In the genomic region with DNA sequence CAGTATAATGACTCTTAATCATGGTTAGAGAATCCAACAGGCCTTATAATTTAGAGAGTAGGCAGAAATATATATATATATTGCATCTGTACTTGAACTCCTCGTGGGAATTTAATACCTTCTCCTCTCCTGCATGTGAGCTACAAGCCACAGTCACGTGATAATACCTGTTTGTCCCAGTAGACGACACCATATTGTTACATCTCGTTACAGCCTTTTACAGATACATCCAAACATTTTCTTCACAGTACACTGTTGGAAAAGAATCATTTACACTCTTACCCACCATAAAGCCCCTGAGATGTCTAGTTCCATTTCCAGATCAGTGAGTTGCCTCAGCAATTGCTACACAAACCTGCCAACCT, we compare ENCODE assay signal across 8 mouse cellular contexts. TPM values are rescaled to one million over a fixed set of nuclear protein-coding genes. Genes with fewer than 3 reads are reported as not detected.
DNase-seq lines count a peak whose midpoint lies in the region; ATAC-seq and TF ChIP-seq lines count a peak whose summit lies in the region.

No protein-coding gene starts in this region.

- peak overlapping the region; percentile 89 for H3K9ac ChIP-seq in embryonic facial prominence, embryonic 14.5 days (ENCODE audit: low read depth, low read length)
- H3K9ac ChIP-seq in intestine, embryonic 16.5 days (ENCODE audit: low read depth, low read length), result peak overlapping the region; percentile 99
- peak overlapping the region; percentile 95 for H3K9ac ChIP-seq in neural tube, embryonic 13.5 days

- H3K36me3 ChIP-seq in embryonic facial prominence, embryonic 14.5 days (ENCODE audit: control insufficient read depth, insufficient read depth, low read length), result peaks cover 22% of the 10 kb centered on the region
- peaks cover 8% of the 10 kb centered on the region; the same call in 1 of the 2 replicates for H3K36me3 ChIP-seq in intestine, embryonic 16.5 days (ENCODE audit: control insufficient read depth, insufficient read depth, low read length)
- peaks cover 23% of the 10 kb centered on the region for H3K36me3 ChIP-seq in neural tube, embryonic 13.5 days

- H3K27me3 ChIP-seq in embryonic facial prominence, embryonic 14.5 days (replicated peaks; ENCODE audit: control insufficient read depth, insufficient read depth, low read length), result no peaks in the 10 kb centered on the region
- no peaks in the 10 kb centered on the region for H3K27me3 ChIP-seq in intestine, embryonic 16.5 days (replicated peaks; ENCODE audit: control insufficient read depth, insufficient read depth, low read length)
- no peaks in the 10 kb centered on the region for H3K27me3 ChIP-seq in neural tube, embryonic 13.5 days

- peak overlapping the region; percentile 77 for H3K4me3 ChIP-seq in lung, adult 2 months (replicated peaks; ENCODE audit: extremely low read depth, low read depth, low read length)
- peak overlapping the region; percentile 60 for H3K4me3 ChIP-seq in embryonic facial prominence, embryonic 14.5 days (ENCODE audit: low read depth, low read length)
- H3K4me3 ChIP-seq in intestine, embryonic 16.5 days (ENCODE audit: low read length), result peak overlapping the region; percentile 99
- peak overlapping the region; percentile 88 for H3K4me3 ChIP-seq in neural tube, embryonic 13.5 days

- WGBS in lung, adult 2 months, result 38% methylated on average over 4 of the region's 4 CpGs
- 34% methylated on average over 4 of the region's 4 CpGs for WGBS in embryonic facial prominence, embryonic 14.5 days
- 34% methylated on average over 4 of the region's 4 CpGs for whole genome bisulfite sequencing in intestine, embryonic 16.5 days
- WGBS in neural tube, embryonic 13.5 days, result 49% methylated on average over 4 of the region's 4 CpGs

- H3K27ac ChIP-seq in embryonic facial prominence, embryonic 14.5 days (replicated peaks; ENCODE audit: low read depth, low read length), result no peak overlapping the region; the same call in 1 of the 2 replicates
- peak overlapping the region; percentile 84 for H3K27ac ChIP-seq in intestine, embryonic 16.5 days (ENCODE audit: low read length)
- H3K27ac ChIP-seq in neural tube, embryonic 13.5 days (replicated peaks), result peak overlapping the region; percentile 93

- no peak for TF ChIP-seq CTCF in lung, adult 2 months (IDR thresholded peaks at IDR 0.05; ENCODE audit: insufficient read depth, low read length)

- H3K9me3 ChIP-seq in embryonic facial prominence, embryonic 14.5 days (ENCODE audit: control insufficient read depth, low read length), result 0 out of 2 replicates have a peak, but pooled peaks cover 7% of the 10 kb centered on the region
- H3K9me3 ChIP-seq in intestine, embryonic 16.5 days (ENCODE audit: control insufficient read depth, low read length), result no peaks in the 10 kb centered on the region
- H3K9me3 ChIP-seq in neural tube, embryonic 13.5 days, result no peaks in the 10 kb centered on the region

- no peak for DNase-seq in lung, adult 2 months
- DNase-seq in lung, postnatal 4 days, result no peak
- no peak for DNase-seq in embryonic facial prominence, embryonic 14.5 days (ENCODE audit: low spot score)
- no peak for DNase-seq in c-Kit-positive CD71-positive TER-119-positive erythroid progenitor cells, embryonic 14.5 days (ENCODE audit: low spot score)
- no peak for DNase-seq in urinary bladder, postnatal 4 days (ENCODE audit: low spot score in 2 of 2)
- DNase-seq in urinary bladder, adult 18-20 months (ENCODE audit: low spot score in 2 of 2), result no peak

- no peak for TF ChIP-seq POLR2A in lung, adult 2 months (IDR thresholded peaks at IDR 0.05; ENCODE audit: borderline replicate concordance, extremely low read depth, low read depth, low read length)

- H3K4me1 ChIP-seq in lung, adult 2 months (ENCODE audit: control insufficient read depth, insufficient read depth, low read length), result no peaks in the 10 kb centered on the region
- peaks cover 3% of the 10 kb centered on the region; the same call in 1 of the 2 replicates for H3K4me1 ChIP-seq in embryonic facial prominence, embryonic 14.5 days (ENCODE audit: control insufficient read depth, insufficient read depth, low read length)
- peaks cover 4% of the 10 kb centered on the region for H3K4me1 ChIP-seq in intestine, embryonic 16.5 days (ENCODE audit: control insufficient read depth, insufficient read depth, low read length)
- peaks cover 16% of the 10 kb centered on the region for H3K4me1 ChIP-seq in neural tube, embryonic 13.5 days (replicated peaks)

- ATAC-seq in embryonic facial prominence, embryonic 14.5 days (ENCODE audit: low read depth), result no peak
- ATAC-seq in intestine, embryonic 16.5 days, result no peak
- no peak; the same call in 1 of the 2 replicates for ATAC-seq in neural tube, embryonic 13.5 days (ENCODE audit: low read depth)

- peak overlapping the region; percentile 68 for H3K4me2 ChIP-seq in embryonic facial prominence, embryonic 14.5 days (ENCODE audit: low read depth, low read length)
- H3K4me2 ChIP-seq in intestine, embryonic 16.5 days (ENCODE audit: low read depth, low read length), result peak overlapping the region; percentile 83
- peak overlapping the region; percentile 66 for H3K4me2 ChIP-seq in neural tube, embryonic 13.5 days

RNA-seq across cellular contexts. Expression of a gene that starts 0.8 kb away (rescaled TPM):
- polyA plus RNA-seq in lung, adult 2 months (2012; rRNA removed), result 15.9 and 16.6 TPM in 2 replicates
- 46.8 and 63.2 TPM in 2 replicates for polyA plus RNA-seq in embryonic facial prominence, embryonic 14.5 days (2014; fragmentation: Nextera tagmentation; extraction: Ambion mirVana)
- 49.1 and 53.3 TPM in 2 replicates for polyA plus RNA-seq in intestine, embryonic 16.5 days (2015; fragmentation: Nextera tagmentation; extraction: Ambion mirVana)
- polyA plus RNA-seq in neural tube, embryonic 13.5 days (2015; fragmentation: Nextera tagmentation; extraction: Ambion mirVana), result 94.9 and 111 TPM in 2 replicates

RNA-seq across cellular contexts. Expression of a gene that starts 19.7 kb away (rescaled TPM):
- 2.3 and 2.7 TPM in 2 replicates for polyA plus RNA-seq in lung, adult 2 months (2012; rRNA removed)
- polyA plus RNA-seq in embryonic facial prominence, embryonic 14.5 days (2014; fragmentation: Nextera tagmentation; extraction: Ambion mirVana), result 0.56 and 0.85 TPM in 2 replicates
- polyA plus RNA-seq in intestine, embryonic 16.5 days (2015; fragmentation: Nextera tagmentation; extraction: Ambion mirVana), result 1.3 and 2.1 TPM in 2 replicates
- polyA plus RNA-seq in neural tube, embryonic 13.5 days (2015; fragmentation: Nextera tagmentation; extraction: Ambion mirVana), result 0.50 and 0.66 TPM in 2 replicates

RNA-seq across cellular contexts. Expression of a gene that starts 28.1 kb away (rescaled TPM):
- 0.08 TPM in 1 of 2 replicates, not detected in the other for polyA plus RNA-seq in lung, adult 2 months (2012; rRNA removed)
- polyA plus RNA-seq in embryonic facial prominence, embryonic 14.5 days (2014; fragmentation: Nextera tagmentation; extraction: Ambion mirVana), result 0.10 TPM in 2 replicates
- 16.1 and 21.7 TPM in 2 replicates for polyA plus RNA-seq in intestine, embryonic 16.5 days (2015; fragmentation: Nextera tagmentation; extraction: Ambion mirVana)
- 0.10 TPM in 1 of 2 replicates, not detected in the other for polyA plus RNA-seq in neural tube, embryonic 13.5 days (2015; fragmentation: Nextera tagmentation; extraction: Ambion mirVana)

RNA-seq across cellular contexts. Expression of a gene that starts 46.0 kb away (rescaled TPM):
- 17.0 and 21.4 TPM in 2 replicates for polyA plus RNA-seq in lung, adult 2 months (2012; rRNA removed)
- 3.5 and 5.0 TPM in 2 replicates for polyA plus RNA-seq in embryonic facial prominence, embryonic 14.5 days (2014; fragmentation: Nextera tagmentation; extraction: Ambion mirVana)
- 6.0 and 7.4 TPM in 2 replicates for polyA plus RNA-seq in intestine, embryonic 16.5 days (2015; fragmentation: Nextera tagmentation; extraction: Ambion mirVana)
- 3.3 and 5.1 TPM in 2 replicates for polyA plus RNA-seq in neural tube, embryonic 13.5 days (2015; fragmentation: Nextera tagmentation; extraction: Ambion mirVana)

Comparison
In these comparisons a context has a peak if more than half of its experiments do, and no peak if none do; other contexts are left out.
1. RNA of a gene that starts 28.1 kb away (polyA plus RNA-seq): 16.1 to 21.7 TPM in intestine, embryonic 16.5 days; 0.10 TPM in neural tube, embryonic 13.5 days, 0.10 TPM in embryonic facial prominence, embryonic 14.5 days and 0.08 TPM in lung, adult 2 months; every median in the first group is over 10 times any median in the second.
2. Peak in every context shown above with its lines, with median percentiles within 50 percentile points of each other: H3K4me3 ChIP-seq, H3K4me2 ChIP-seq and H3K9ac ChIP-seq.